Mouse (Mus musculus) stomach, postnatal 0 days (tissue): Measurements from ENCODE around the gene Slc1a2. TPM values are rescaled to one million over a fixed set of nuclear protein-coding genes. Genes with fewer than 3 reads are reported as not detected.
A peak's percentile ranks its signal among the peaks of the same experiment; 100 is the strongest.

ENCODE experiments used
- ATAC-seq: fragments of 200-750 bp; cut with Nextera tagmentation; 2 replicates; pipeline ENCODE4 v1.8.0; 2017; ENCODE audit not compliant: low FRiP score, low TSS enrichment
- DNase-seq: peaks from one replicate; pipeline ENCODE4 v3.0.0-alpha.2; 2016; ENCODE audit warnings: low spot score
- H3K27ac ChIP-seq: fragments of 300-500 bp; sonication (generic); replicated peaks from 2 replicates; pipeline ENCODE4 v1.5.1; 2014; ENCODE audit warnings: mild to moderate bottlenecking, control low read depth
- H3K27me3 ChIP-seq: fragments of 300-500 bp; sonication (generic); 2 replicates; pipeline ENCODE4 v1.6.1; 2014; ENCODE audit warnings: low read length; ENCODE audit not compliant: control insufficient read depth, insufficient read depth
- H3K36me3 ChIP-seq: fragments of 300-500 bp; sonication (generic); 2 replicates; pipeline ENCODE4 v1.6.1; 2014; ENCODE audit warnings: low read length, mixed read lengths; ENCODE audit not compliant: control insufficient read depth, insufficient read depth
- H3K4me1 ChIP-seq: fragments of 300-500 bp; sonication (generic); replicated peaks from 2 replicates; pipeline ENCODE4 v1.6.1; 2014; ENCODE audit warnings: antibody characterized with exemption; ENCODE audit not compliant: control insufficient read depth, insufficient read depth
- H3K4me2 ChIP-seq: fragments of 300-500 bp; sonication (generic); replicated peaks from 2 replicates; pipeline ENCODE4 v1.6.1; 2014; ENCODE audit warnings: low read depth, mild to moderate bottlenecking, control low read depth, moderate library complexity
- H3K4me3 ChIP-seq: fragments of 300-500 bp; sonication (generic); 2 replicates; pipeline ENCODE4 v1.5.1; 2014; ENCODE audit warnings: low read depth, low read length, control low read depth
- H3K9ac ChIP-seq: fragments of 300-500 bp; sonication (generic); 2 replicates; pipeline ENCODE4 v1.6.1; 2014; ENCODE audit warnings: mild to moderate bottlenecking, low read length, control low read depth, mixed read lengths
- H3K9me3 ChIP-seq: fragments of 300-500 bp; sonication (generic); 2 replicates; pipeline ENCODE4 v1.6.1; 2016; ENCODE audit warnings: low read length; ENCODE audit not compliant: control insufficient read depth
- CTCF ChIP-seq: IDR thresholded peaks from 2 replicates; pipeline ENCODE4 v1.5.1; 2016; ENCODE audit warnings: antibody characterized with exemption, low read depth, mild to moderate bottlenecking, moderate library complexity
- EP300 ChIP-seq: optimal IDR thresholded peaks from 2 replicates; pipeline ENCODE3; 2016; ENCODE audit warnings: antibody characterized with exemption
- WGBS: fragments of 180-500 bp; shearing (Covaris S2); extraction: QIAGEN DNeasy Blood & Tissue Kit; methylation state at CpG from one replicate; pipeline ENCODE4 v1.1.7; 2014; 5-methylcytosine and 5-hydroxymethylcytosine counted together
- polyA plus RNA-seq: library from polyadenylated mRNA; unstranded; fragments of >200 nt; fragmentation: Nextera tagmentation; extraction: Ambion mirVana; gene quantifications from 2 replicates; pipeline ENCODE4 v1.2.1, GENCODE M21; 2015

The Slc1a2 gene
- polyA plus RNA-seq, 1 experiment from 2014 or later = 1.8 TPM

DNA sequence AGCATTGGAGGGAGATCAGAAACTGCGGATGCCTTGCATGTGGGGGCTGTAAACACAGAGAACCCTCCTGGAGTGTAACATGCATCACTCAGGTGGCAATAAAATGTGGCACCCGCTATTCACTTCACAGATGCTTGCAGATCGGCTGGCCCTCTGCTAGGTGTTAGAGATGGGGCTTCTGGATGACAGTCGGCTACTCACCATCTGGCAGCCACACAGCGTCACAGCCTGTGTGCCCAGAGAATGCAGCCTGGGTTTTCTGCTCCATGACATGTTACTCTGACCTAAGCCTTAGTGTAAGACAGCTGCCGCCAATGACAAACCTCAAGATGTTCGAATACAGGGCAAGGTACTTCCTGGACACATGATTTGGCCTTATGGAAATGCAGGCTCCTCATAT, 22.9 kb downstream of the Slc1a2 start:
- DNase-seq (no peak), ATAC-seq (no peak)
- Histone ChIP-seq H3K4me2 (no peak overlapping the region), H3K27ac (no peak overlapping the region), H3K9ac (no peak overlapping the region), H3K4me1 (no peaks in the 10 kb centered on the region), H3K27me3 (no peaks in the 10 kb centered on the region), H3K4me3 (no peak overlapping the region), H3K9me3 (no peaks in the 10 kb centered on the region), H3K36me3 (no peaks in the 10 kb centered on the region)
- no peak for TF ChIP-seq CTCF
- TF ChIP-seq EP300 = no peak
- WGBS = 74% methylated on average over 7 of the region's 7 CpGs

DNA sequence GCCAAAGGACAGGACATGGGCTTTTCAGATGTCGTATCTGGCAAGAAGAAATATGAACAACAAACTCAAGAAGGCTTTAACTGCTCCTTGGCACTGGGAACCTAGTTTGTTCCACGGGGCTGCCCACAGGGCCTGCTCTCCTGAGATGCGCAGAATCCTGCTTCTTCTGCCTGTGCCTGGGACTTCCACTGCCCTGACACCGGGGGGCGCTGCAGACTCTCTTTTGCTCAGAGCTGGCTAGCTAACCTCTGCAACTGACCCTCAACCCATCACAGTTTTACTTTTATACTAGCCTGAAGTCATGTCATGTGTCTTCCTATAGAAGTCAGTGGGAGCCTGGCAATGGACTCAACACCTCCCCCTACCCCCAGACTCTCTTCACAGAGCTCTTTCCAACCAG, 23.7 kb downstream of the Slc1a2 start:
- TF ChIP-seq CTCF (peak; percentile 75), EP300 (no peak)
- Histone ChIP-seq H3K4me2 (no peak overlapping the region), H3K36me3 (no peaks in the 10 kb centered on the region), H3K4me1 (no peaks in the 10 kb centered on the region), H3K27me3 (no peaks in the 10 kb centered on the region), H3K9ac (no peak overlapping the region), H3K27ac (no peak overlapping the region), H3K9me3 (no peaks in the 10 kb centered on the region), H3K4me3 (no peak overlapping the region)
- DNase-seq (peak; percentile 69), ATAC-seq (no peak)
- WGBS = 55% methylated on average over 5 of the region's 5 CpGs

DNA sequence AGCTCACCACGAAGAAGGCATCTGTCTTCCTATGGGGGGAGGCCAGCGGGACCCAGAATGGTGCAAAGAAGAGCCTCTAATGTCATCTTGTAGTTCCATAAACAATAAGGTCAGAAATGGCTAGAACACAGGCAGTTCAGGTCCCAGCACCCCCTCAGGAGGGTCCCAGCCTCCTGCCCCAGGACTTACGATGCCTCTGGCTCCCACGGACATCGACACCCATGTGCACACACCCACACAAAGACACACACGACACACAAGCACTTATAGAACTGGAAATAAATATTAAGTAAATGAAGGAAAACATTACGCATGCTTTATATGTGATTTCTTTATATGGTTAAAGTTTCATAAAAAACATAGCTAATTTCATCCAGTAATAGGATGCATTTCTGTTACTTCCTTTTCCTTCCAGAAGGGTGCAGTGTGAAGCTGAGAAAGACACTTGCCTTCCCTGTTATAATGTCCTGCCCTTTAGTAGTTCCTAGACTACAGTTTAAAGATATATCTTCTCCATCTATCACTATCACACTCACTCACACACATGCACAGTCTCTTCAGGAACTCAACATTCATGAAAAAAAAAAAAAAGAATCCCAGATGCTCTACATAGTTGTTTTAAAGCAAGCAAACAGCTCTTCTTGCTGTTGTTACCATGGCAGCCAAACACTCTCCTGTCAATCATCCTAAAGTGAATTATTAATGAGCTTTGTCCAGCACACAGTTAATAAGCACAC, 27.1 kb downstream of the Slc1a2 start:
- no peak overlapping the region for H3K4me3 ChIP-seq
- no peaks in the 10 kb centered on the region for H3K4me1 ChIP-seq
- peak; percentile 59; the same call in 1 of the 2 replicates for ATAC-seq
- H3K4me2 ChIP-seq = no peak overlapping the region
- H3K36me3 ChIP-seq = no peaks in the 10 kb centered on the region
- no peak overlapping the region for H3K9ac ChIP-seq
- TF ChIP-seq CTCF = peak; percentile 82
- TF ChIP-seq EP300 = no peak
- H3K27me3 ChIP-seq = no peaks in the 10 kb centered on the region
- H3K27ac ChIP-seq = no peak overlapping the region
- H3K9me3 ChIP-seq = no peaks in the 10 kb centered on the region
- 84% methylated on average over 7 of the region's 7 CpGs for WGBS
- DNase-seq = no peak

DNA sequence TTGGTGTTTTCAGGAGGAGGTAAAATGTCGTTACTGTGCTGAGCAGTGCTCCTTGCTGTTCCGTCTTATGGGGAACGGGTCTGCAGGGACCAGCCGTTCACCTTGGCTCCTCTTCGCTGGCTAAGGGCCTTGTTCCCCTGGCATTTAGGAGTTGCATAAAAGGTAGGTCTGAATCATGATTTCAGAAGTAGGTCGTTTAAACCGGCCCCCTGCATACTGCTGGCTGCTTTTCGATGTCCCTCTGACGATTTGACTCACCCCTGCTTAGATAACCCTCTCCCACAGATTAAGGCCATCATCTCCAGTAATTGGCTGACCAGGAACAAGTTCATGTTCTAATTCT, 27.6 kb downstream of the Slc1a2 start:
- WGBS = 70% methylated on average over 9 of the region's 9 CpGs
- DNase-seq (no peak), ATAC-seq (no peak)

DNA sequence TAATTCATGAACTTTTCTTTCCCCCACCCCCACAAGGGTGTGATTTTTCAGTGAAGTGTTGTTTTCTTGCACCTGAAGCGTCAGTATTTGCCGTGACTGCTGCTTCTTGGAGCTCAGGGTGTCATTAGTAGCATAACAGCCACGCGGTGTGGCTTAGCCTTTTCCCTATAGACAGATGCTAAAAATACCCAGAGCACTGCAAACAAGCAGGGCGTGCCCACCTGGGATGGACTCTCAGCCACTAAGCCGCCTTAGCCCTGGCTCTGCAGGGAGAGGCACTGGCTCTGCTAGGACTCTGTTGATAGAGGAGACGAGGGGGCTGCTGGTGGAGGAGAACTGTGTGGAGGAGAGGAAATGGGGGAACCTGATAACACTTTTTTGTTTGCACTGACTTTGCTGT, 35.1 kb downstream of the Slc1a2 start:
- Histone ChIP-seq H3K4me2 (no peak overlapping the region), H3K4me3 (no peak overlapping the region), H3K4me1 (no peaks in the 10 kb centered on the region), H3K27ac (0 out of 2 replicates have a peak overlapping the region, but pooled peaks have one; percentile 6), H3K9me3 (no peaks in the 10 kb centered on the region), H3K9ac (no peak overlapping the region), H3K27me3 (no peaks in the 10 kb centered on the region), H3K36me3 (no peaks in the 10 kb centered on the region)
- WGBS = 47% methylated on average over 7 of the region's 7 CpGs
- ATAC-seq = peak; percentile 95
- TF ChIP-seq CTCF (no peak), EP300 (no peak)
- DNase-seq = peak; percentile 70

More for the DNA sequence above, 27.6 kb downstream of the Slc1a2 start:
- no peaks in the 10 kb centered on the region for H3K36me3 ChIP-seq
- H3K4me1 ChIP-seq = no peaks in the 10 kb centered on the region
- H3K4me2 ChIP-seq = no peak overlapping the region
- TF ChIP-seq CTCF = no peak
- TF ChIP-seq EP300 = no peak
- no peaks in the 10 kb centered on the region for H3K27me3 ChIP-seq
- no peak overlapping the region for H3K27ac ChIP-seq
- no peak overlapping the region for H3K4me3 ChIP-seq
- no peaks in the 10 kb centered on the region for H3K9me3 ChIP-seq
- no peak overlapping the region for H3K9ac ChIP-seq

DNA sequence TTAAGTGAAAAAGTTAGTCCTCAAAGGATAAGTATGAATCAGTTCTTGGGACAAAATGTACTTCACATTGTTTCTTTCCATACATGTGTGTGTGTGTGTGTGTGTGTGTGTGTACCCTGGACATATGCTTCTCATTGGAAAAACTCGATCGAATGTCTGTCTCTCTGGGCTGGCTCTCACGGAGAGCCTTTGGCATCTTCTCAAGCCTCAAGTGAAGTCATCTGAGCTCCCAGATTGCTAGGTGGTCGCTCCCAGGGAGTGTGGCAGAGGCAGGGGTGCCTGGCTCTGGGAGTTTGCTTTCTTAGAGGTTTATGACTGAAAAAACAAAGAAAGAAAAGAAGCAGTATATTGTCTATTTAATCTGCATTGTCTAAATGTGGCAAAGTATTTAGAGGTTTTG, 36.3 kb downstream of the Slc1a2 start:
- no peaks in the 10 kb centered on the region for H3K27me3 ChIP-seq
- H3K9me3 ChIP-seq = no peaks in the 10 kb centered on the region
- H3K36me3 ChIP-seq = no peaks in the 10 kb centered on the region
- TF ChIP-seq EP300 (no peak), CTCF (no peak)
- H3K27ac ChIP-seq = no peak overlapping the region
- H3K4me1 ChIP-seq = no peaks in the 10 kb centered on the region
- no peak overlapping the region for H3K4me3 ChIP-seq
- no peak overlapping the region for H3K4me2 ChIP-seq
- no peak overlapping the region for H3K9ac ChIP-seq
- ATAC-seq = no peak
- no peak for DNase-seq
- 75% methylated on average over 4 of the region's 4 CpGs for WGBS
